Mouse (Mus musculus): Measurements from ENCODE around the gene Cgref1.
A peak's percentile ranks its signal among the peaks of the same experiment; 100 is the strongest.

The Cgref1 gene

GRCm38 (mm10) chr5:30887331-30887761, 58.0 kb downstream of the Cgref1 start:
- peak; percentile 79 for DNase-seq (ENCODE audit: low read depth, low spot score)

GRCm38 (mm10) chr5:30886731-30887130, 58.7 kb downstream of the Cgref1 start:
- DNase-seq (ENCODE audit: low read depth, low spot score): no peak

GRCm38 (mm10) chr5:30886209-30886608, 59.2 kb downstream of the Cgref1 start:
- DNase-seq (ENCODE audit: low read depth, low spot score): no peak
